Mouse (Mus musculus): ENCODE measurements around the gene Zc3h7b.

The Zc3h7b gene

GRCm38 (mm10) chr15:81739296-81739695 is 5.6 kb upstream of the Zc3h7b start:
- 81% methylated on average over 3 of the region's 3 CpGs for WGBS

- 13% methylated on average over 2 of the region's 2 CpGs for WGBS
Observed at GRCm38 (mm10) chr15:81739924-81740323, 4.9 kb upstream of the Zc3h7b start.

- 48% methylated on average over 2 of the region's 2 CpGs for WGBS
Observed at GRCm38 (mm10) chr15:81742368-81742767, 2.5 kb upstream of the Zc3h7b start.

- WGBS: 1% methylated on average over 32 of the region's 33 CpGs
Observed at GRCm38 (mm10) chr15:81745601-81746114, 801 bp downstream of the Zc3h7b start.

- WGBS: 65% methylated on average over 14 of the region's 14 CpGs
Observed at GRCm38 (mm10) chr15:81749742-81750141, 4.9 kb downstream of the Zc3h7b start.

- WGBS: 97% methylated on average over 9 of the region's 9 CpGs
Observed at GRCm38 (mm10) chr15:81753669-81754068, 8.8 kb downstream of the Zc3h7b start.

- 57% methylated on average over 5 of the region's 5 CpGs for WGBS
Observed at GRCm38 (mm10) chr15:81758701-81759100, 13.8 kb downstream of the Zc3h7b start.

- 87% methylated on average over 3 of the region's 3 CpGs for WGBS
Observed at GRCm38 (mm10) chr15:81759542-81759941, 14.7 kb downstream of the Zc3h7b start.

- 76% methylated on average over 5 of the region's 5 CpGs for WGBS
Observed at GRCm38 (mm10) chr15:81760361-81761079, 15.7 kb downstream of the Zc3h7b start.

- WGBS: 86% methylated on average over 7 of the region's 7 CpGs
Observed at GRCm38 (mm10) chr15:81761381-81761780, 16.5 kb downstream of the Zc3h7b start.

- WGBS: 95% methylated on average over 3 of the region's 3 CpGs
Observed at GRCm38 (mm10) chr15:81761959-81762358, 17.1 kb downstream of the Zc3h7b start.

- 93% methylated on average over 6 of the region's 6 CpGs for WGBS
Observed at GRCm38 (mm10) chr15:81764573-81764972, 19.7 kb downstream of the Zc3h7b start.

GRCm38 (mm10) chr15:81765651-81766050 is 20.8 kb downstream of the Zc3h7b start:
- WGBS: 84% methylated on average over 9 of the region's 9 CpGs

GRCm38 (mm10) chr15:81766439-81766838 is 21.6 kb downstream of the Zc3h7b start:
- WGBS: 91% methylated on average over 5 of the region's 5 CpGs

- 69% methylated on average over 13 of the region's 13 CpGs for WGBS
Observed at GRCm38 (mm10) chr15:81769037-81769436, 24.2 kb downstream of the Zc3h7b start.

GRCm38 (mm10) chr15:81772431-81773120 is 27.7 kb downstream of the Zc3h7b start:
- WGBS: 78% methylated on average over 20 of the region's 20 CpGs

GRCm38 (mm10) chr15:81774505-81775171 is 29.8 kb downstream of the Zc3h7b start:
- WGBS: 87% methylated on average over 15 of the region's 15 CpGs

- 88% methylated on average over 11 of the region's 11 CpGs for WGBS
Observed at GRCm38 (mm10) chr15:81776631-81777422, 32.0 kb downstream of the Zc3h7b start.

GRCm38 (mm10) chr15:81781816-81782215 is 37.0 kb downstream of the Zc3h7b start:
- WGBS: 72% methylated on average over 7 of the region's 7 CpGs

- 57% methylated on average over 5 of the region's 5 CpGs for WGBS
Observed at GRCm38 (mm10) chr15:81784762-81785161, 39.9 kb downstream of the Zc3h7b start.

GRCm38 (mm10) chr15:81785701-81786100 is 40.8 kb downstream of the Zc3h7b start:
- 95% methylated on average over 8 of the region's 8 CpGs for WGBS

- WGBS: 96% methylated on average over 13 of the region's 13 CpGs
Observed at GRCm38 (mm10) chr15:81787525-81787924, 42.7 kb downstream of the Zc3h7b start.

Measured in cerebral cortex, adult 2 months (tissue).